Mouse (Mus musculus): ENCODE data around the gene Ube2k. TPM values are rescaled to one million over a fixed set of nuclear protein-coding genes. Genes with fewer than 3 reads are reported as not detected.

Gene Ube2k
- total RNA-seq, 2 experiments from 2014 or later = 31.5 to 125 TPM

DNA sequence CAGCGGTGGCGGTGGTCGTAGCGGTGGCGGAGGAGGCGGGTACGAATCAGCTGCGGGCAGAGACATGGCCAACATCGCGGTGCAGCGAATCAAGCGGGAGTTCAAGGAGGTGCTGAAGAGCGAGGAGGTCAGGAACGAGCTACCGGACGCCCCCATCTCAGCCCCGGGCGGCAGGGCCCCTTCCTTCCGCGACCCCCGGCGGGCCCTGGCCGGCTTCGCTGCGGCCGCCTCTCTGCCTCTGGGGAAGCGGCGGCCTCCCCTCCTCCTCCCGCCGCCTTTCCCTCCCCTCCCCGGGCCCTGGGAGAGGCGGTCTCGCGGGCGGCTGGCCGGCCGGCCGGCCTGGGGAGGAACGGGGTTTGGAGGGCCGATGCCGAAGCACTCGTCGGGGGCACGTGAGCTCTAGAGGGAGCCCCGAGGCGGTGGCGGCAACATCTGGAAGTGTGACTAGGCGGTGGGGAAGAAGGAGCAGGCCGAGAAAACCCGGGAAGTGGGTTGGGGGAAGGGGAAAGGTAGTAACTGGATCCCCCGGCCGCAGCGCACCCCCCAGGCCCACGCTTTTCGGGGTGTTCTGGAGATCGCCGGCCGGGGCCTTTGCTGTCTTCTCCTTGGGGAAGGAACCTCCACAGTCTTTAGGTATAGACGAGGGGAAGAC, 513 bp downstream of the Ube2k start:
- peak; percentile 47 for ATAC-seq (ENCODE audit: poor library complexity, severe bottlenecking)

DNA sequence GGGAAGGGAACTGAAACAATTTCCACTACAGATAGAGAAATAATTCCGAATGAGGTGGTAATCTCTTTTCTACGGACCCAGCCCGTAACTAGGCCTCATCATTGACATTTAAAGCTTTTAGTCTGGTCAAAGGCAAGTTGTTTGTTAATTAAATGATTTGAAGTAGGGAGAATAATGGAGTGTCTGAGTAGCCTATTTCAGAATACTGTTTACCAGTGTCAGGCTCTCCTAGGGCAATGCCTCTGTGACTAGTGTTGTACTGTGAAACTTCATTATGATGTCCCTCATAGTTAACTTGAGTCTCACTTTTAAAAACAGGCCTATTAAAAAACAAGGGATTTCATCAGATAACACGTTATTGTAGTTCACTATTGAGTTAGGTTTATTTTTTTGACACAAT, 1.1 kb downstream of the Ube2k start:
- no peak for ATAC-seq (ENCODE audit: poor library complexity, severe bottlenecking)

DNA sequence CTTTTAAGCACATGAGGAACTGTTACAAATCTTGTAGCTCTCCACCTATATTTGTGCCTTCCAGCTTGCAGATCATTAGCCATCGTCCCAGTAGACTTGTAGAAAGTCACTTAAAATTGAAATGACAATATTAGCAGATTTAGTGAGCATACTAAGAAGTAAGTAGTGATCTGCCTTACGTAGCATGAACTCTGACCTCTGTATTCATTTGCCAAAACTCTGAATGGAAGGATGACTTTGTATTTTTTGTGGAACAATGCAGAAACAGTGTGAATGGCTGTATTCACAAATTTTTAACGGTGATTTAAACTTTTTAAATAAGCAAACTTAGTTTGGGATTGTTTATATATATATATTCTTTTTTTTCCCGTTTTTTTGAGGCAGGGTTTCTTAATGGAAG, 1.8 kb downstream of the Ube2k start:
- no peak for ATAC-seq (ENCODE audit: poor library complexity, severe bottlenecking)

DNA sequence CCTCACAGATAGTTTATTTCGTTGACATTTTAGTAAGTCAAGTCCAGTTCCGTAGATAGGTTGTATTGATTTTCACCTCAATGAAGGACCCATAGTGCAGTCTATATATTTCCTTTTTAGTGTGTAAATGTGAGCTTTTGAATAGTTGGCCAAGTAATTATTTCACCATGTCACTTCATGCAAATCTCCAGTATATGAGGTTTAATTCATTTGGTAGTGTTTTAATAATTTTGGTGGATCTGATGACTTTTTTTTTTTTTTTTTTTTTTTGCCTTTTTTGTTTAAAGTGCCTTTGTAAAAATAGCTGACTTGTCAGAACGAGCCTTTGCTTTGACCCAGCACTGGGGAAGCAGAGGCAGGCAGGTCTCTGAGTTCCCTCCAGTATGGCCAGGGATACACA, 2.8 kb downstream of the Ube2k start:
- no peak for ATAC-seq (ENCODE audit: poor library complexity, severe bottlenecking)

DNA sequence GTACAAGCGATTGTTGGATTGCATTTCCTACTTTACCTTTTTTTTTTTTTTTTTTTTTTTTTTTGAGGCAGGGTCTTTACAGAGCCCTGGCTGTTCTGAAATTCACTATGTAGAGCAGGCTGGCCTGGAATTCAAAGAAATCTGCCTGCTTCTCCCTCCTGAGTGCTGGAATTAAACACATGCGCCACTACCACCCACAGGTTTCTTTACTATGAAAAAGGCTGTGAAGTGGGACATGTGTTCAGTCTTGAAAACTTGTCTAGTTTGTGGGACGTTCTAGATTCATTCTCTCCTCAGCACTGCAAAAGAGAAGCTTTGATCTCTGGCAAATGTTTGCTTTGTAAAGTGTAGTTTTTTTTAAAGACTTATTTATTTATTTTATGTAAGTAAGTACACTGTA, 4.9 kb downstream of the Ube2k start:
- ATAC-seq (ENCODE audit: poor library complexity, severe bottlenecking) = no peak

DNA sequence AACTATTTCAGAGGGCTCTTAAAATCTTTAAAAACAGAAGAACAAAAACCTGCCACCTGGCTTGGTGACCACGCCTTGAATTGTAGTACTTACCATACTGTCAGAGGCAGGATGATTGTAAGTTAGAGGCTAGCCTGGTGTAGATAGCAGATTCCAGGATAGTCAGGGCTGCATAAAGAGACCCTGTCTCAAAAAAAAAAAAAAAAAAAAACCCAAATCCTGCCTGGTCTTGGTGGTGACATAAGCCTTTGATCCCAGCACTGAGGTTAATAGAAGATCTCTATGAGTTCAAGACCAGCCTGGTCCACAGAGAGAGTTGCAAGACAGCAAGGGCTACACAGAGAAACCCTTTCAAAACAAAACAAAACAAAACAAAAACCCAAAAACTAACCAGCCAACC, 6.5 kb downstream of the Ube2k start:
- no peak for ATAC-seq (ENCODE audit: poor library complexity, severe bottlenecking)

DNA sequence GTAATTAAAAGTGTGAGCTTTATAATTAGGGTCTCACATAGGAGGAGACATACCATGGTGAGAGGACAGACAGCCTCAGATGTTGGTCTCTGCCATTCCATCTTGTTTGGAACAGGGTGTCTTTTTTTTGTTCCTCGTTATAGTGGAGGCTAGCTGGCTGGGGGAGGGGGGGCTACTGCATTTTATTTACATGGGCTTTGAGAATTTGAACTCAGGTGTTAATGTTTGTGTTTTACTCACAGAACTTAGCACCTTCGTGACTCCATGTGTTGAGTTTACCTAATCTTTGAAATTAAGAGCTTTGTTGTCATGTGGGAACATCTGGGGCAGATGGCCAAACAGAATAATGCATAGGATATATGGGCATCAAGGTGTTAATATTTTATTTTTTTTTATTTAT, 7.6 kb downstream of the Ube2k start:
- ATAC-seq (ENCODE audit: poor library complexity, severe bottlenecking) = no peak

DNA sequence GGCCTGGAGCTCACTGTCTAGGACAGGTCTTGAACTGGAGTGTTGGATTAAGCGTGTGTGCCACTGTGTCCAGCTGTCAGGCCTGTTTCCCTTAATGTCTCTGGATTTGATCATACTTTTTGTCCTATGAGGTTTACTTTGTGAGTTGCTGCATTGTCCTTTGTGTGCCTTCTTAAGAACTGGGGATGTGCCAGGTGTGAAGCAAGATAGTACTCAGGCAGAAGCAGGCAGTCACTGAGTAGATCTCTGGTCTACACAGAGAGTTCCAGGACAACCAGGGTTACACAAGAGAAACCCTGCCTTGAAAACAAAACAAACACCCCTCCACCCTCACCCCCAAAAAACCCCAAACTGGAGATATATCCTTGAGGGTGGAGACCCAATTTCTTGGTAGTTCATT, 12.6 kb downstream of the Ube2k start:
- no peak for ATAC-seq (ENCODE audit: poor library complexity, severe bottlenecking)

DNA sequence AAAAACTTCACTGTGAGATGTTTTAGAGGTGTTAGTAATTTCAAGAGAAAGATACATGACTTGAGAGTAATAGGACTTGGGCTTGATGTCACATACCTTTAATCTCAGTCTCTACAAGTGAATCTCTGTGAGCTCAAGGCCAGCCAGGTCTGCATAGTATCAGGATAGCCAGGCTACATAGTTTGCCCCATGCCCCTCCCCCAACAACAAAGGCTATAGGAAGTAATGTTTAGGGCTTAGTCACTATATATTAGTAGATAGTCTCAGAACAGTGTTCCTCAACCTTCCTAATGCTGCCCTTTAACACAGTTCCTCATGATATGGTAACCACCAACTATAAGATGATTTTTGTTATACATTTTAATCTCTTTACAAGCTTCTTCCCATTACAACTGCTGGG, 20.1 kb downstream of the Ube2k start:
- ATAC-seq (ENCODE audit: poor library complexity, severe bottlenecking) = no peak

DNA sequence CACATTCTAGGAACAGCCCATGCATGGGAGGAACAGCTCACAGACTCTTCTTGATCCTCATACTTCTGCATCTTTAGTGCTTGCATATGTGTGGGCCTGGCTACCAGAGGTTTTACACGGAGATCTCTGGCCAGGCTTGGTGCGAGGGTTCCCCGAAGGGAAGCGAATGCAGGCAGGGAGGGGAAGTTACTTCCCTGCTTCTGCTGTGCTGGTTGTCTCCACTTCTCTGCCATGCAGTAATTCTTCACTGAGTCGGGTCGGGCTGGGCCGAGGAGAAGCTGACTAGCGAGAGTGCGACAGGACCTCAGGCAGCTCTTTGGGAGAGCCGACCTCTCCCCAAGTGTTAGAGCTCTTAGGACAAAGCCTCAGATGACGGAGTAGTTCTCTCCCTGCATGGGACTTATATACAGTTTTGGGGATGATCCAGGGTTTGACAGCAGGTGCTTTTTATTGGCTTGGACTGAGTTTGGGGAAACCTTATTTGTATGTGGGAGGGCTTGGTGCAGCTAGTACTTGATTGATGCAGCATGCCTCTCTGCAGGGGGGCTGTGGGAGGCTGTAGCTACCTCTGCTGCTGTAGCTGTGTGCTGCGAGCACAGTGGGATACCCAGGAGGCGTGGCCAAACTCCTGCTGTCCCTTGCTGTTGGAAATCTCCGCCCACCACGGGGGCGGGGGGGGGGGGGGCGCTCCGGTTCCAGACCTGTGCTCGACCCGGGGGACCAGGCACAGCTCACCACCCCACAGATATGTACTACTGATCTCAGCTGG, 24.3 kb downstream of the Ube2k start:
- peak; percentile 49; the same call in 1 of the 2 replicates for ATAC-seq (ENCODE audit: poor library complexity, severe bottlenecking)

DNA sequence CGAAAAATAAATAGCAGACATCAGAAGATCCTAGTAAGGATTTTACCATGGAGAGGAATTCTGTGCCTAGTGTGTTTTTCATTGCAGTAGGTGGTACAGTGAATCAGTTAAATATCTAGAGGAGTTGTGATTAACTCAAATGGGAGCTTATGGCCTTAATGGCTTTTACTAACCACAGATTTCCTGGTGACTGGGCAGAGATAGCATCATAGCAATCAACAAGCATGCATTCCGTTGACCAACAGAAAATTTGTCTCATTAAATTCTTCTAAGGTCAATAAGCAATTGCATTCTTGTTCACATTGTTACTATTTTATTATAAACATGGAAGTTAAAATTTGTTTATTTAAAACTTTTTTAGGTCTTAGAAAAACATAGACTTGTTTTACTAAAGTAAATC, 28.5 kb downstream of the Ube2k start:
- no peak for ATAC-seq (ENCODE audit: poor library complexity, severe bottlenecking)

DNA sequence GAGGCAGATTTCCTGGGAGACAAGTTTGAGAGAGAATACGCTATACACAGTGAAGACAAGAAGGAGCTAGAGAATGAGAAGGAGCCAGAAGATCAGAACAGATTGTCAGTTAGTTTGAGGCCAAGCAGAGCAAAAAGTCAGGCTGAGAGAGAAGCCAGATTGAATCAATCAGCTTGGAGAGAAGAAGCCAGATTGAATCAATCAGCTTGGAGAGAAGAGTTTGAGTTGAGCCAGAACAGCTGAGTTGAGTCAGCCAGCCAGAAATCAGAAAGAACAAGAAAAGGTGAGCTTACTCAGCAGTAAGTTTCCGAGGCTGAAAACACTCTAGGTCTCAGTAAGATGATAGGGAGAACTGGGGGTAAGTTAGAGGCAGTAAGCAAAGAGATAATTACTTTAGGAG, 37.8 kb downstream of the Ube2k start:
- no peak for ATAC-seq (ENCODE audit: poor library complexity, severe bottlenecking)

DNA sequence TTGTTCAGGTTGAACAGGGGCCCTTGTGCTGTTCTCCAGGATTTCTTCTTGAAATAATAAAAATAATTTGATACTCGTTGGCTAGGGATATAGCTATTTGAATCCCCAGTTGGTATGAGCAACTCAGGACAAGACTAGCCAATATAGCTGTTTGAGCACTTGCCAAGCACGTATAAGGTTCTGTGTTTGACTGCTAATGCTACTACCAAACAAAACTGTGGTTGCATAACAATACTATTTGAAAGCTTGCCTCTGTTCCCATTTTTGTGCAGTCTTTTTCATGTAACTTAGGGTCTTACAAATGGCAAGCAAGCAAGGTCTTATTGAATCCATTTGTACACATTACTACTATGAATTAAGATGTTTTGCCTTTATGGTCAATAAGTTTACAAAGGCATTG, 38.9 kb downstream of the Ube2k start:
- no peak for ATAC-seq (ENCODE audit: poor library complexity, severe bottlenecking)

DNA sequence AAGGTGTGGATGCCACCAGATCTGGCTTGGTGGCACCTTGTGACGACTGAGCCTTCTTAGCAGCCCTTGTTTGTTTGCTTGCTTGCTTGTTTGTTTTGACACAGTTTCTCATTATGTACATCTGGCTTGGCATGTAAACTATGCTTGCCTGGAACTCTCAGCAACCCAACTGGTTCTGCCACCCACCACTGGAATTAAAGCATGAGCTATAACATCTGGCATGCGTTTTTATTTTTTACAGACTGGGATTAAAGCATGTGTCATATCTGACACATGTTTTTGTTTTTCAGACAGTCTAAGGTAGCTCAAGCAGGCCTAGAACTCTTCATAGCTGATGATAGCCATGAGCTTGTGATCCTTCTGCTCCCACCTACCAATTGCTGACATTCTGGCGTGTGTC, 41.5 kb downstream of the Ube2k start:
- no peak for ATAC-seq (ENCODE audit: poor library complexity, severe bottlenecking)

DNA sequence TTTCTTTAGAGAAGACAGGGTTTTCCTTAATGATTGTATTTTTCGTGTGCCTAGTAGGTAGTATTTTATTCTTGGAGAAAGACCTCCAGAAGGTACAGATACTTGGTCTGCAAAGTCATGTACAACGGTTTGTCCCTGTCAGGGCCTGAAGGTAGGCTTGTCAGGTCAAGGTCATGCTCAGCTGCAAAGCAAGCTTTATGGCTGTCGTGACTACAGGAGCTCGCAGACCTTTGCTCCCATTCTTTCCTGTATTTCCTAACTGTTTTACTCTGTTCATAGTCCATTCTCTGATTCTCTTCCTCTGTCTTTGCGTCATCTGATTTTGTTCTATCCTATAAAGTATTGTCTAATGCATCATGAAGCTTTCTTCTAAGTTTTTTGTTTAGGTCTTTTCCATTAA, 49.3 kb downstream of the Ube2k start:
- ATAC-seq (ENCODE audit: poor library complexity, severe bottlenecking) = no peak

DNA sequence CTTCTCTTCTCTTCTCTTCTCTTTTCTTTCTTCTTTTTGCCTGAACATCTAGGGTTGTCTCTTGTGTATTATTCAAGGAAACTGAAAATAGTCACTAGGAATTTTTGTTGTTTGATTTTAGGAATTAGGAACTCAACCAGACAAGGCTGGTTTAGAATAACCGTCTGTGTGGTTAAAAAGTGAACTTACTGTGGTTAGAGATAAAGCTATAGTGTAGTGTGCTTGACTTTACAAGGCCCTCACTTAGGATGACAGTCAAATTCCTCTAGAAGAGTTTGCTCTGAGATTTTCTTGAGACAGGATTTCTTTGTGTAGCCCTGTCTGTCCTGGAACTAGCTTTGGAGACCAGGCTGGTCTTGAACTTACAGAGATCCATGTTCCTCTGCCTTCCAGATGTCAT, 53.2 kb downstream of the Ube2k start:
- ATAC-seq (ENCODE audit: poor library complexity, severe bottlenecking) = no peak

DNA sequence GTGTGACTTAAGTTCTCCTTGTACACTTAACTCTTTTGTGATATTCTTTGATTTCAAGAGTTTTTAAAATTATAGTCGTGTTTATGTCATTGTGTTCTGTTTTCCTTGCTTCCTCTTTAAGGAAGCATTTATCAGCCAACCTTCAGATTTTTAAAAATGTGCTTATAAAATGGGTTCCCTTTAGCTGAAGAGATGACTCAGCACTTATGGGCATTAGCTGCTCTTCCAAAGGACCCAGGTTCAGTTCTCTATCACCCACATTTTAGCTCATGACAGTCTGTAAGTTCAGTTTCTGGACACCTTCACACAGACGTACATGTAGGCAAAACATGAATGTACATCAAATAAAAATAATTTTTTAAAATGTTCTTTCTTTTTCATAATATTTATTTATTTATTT, 55.4 kb downstream of the Ube2k start:
- ATAC-seq (ENCODE audit: poor library complexity, severe bottlenecking) = no peak

DNA sequence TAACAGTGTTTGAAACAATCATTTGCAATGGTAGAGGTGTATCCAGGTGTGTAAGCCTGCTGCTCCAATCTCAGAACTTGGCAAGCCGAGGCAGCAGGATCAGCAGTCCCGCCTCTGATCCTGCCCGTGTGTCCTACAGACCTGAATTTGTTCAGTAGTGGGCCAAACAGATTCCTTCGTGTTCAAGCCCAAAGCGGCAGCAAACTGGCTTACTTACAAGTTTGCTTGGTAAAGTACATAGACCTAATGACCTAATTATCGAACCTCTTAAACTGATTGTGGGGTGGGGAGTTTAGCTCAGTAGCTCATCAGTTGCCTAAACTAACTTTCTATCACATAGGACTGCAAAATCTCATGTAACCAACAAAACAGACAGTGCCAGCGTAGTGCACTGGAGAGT, 62.6 kb downstream of the Ube2k start:
- ATAC-seq (ENCODE audit: poor library complexity, severe bottlenecking) = no peak

DNA sequence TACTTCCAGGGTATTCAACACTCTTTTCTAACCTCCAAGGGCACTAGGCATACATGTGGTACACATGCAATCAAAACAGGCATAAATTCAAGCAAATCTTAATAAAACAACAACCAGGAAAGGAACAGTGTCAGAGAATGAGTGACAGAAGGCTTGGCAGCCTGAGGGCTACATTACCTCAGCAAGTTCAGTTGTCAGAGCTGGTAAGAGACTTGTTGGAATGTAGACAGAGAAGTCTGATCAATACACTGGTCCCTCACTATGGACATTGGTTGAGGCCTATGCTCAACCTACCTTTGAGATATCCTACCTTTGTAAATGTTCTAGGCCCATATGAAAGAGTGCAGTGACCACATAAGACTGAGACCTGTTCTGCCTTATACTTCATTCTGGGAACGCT, 69.8 kb downstream of the Ube2k start:
- no peak for ATAC-seq (ENCODE audit: poor library complexity, severe bottlenecking)

DNA sequence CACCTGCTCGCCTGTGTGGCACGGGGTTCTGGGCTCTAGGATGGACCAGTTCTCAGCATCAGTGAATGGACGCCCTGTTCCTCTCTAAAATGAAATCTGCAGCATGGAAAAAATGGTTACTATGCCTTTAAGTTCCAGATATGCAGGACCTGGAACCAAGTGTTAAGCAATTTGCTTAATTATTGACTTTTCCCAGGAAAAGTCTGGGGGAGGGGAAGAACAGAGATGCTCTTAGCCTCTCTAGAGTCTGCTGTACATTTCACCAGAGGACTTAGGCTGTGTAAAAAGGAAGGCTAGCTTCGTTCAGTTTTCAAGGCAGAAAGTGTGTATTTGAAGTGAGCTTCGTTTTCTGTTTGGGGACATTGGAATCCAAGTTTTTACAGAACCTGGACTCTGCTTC, 72.7 kb downstream of the Ube2k start:
- ATAC-seq (ENCODE audit: poor library complexity, severe bottlenecking) = no peak

DNA sequence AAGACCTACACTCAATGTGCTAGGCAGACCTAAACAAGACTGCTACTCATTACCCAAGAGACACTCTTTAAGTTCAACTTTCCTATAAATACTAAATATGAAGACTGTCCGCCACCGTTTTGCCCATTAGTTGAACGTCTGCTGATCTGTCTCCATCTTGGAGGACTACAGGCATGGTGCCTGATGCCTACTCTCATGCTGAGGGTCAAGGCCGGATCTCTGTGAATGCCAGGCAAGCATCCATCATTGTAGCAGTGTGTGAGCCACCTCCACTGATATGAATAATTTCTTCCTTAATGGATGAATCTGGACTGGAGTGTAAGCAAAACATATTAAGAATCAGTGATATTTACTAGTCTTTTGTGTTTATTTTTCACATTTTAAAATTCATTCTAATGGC, 73.5 kb downstream of the Ube2k start:
- ATAC-seq (ENCODE audit: poor library complexity, severe bottlenecking) = no peak

DNA sequence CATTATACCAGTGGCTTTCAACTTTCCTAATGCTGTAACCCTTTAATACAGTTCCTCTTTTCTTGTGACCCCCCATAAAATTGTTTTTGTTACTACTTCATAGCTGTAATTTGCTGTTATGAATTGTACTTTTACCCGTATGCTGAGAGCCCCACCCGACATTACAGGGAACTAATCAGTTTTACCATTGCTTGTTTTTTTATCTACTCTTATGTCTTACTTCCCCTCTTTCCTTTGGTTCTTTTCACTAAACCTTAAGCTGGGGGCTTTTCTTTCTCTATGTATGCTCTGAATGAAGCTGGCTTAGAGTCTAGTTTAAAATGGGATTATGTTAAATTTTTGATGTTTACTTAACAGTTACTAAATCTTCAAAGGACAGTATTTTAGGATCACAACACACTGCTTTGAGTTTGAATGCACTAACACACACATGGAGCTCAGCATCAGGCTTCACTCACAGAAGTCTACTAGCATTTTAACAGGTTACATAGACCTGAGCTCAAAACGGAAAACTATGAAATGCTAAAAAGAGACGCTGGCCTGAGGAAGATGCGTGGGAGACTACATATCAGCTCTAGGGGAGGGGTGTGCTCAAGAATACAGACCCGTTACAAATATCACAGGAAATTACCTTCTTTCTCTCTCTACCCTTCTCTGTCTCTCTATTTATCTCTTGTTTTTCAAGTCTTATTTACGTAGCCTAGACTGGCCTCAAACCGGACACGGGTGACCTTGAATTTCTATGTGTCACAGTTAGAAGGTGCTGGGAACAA, 76.3 kb downstream of the Ube2k start:
- no peak for ATAC-seq (ENCODE audit: poor library complexity, severe bottlenecking)

Measured in megakaryocyte, adult 5-6 weeks (primary cell).